Mouse (Mus musculus) neural tube, embryonic 15.5 days (tissue): ENCODE measurements at regions not wholly inside any gene's neighbourhood (a gene's known extent, or its start where the extent isn't known, plus 50 kb on each side); places are given as distances from the start of the nearest gene placed in this dataset.

Source experiments
- ATAC-seq: fragments of 200-750 bp; cut with Nextera tagmentation; 2 replicates; pipeline ENCODE4 v1.8.0; 2017; ENCODE audit warnings: mild to moderate bottlenecking, moderate TSS enrichment, moderate library complexity; ENCODE audit not compliant: low FRiP score
- H3K27ac ChIP-seq: fragments of 300-500 bp; sonication (generic); replicated peaks from 2 replicates; pipeline ENCODE4 v1.5.1; 2015; ENCODE audit warnings: mild to moderate bottlenecking, inconsistent platforms
- H3K27me3 ChIP-seq: fragments of 300-500 bp; sonication (generic); replicated peaks from 2 replicates; pipeline ENCODE4 v1.6.1; 2015; ENCODE audit warnings: inconsistent platforms
- H3K36me3 ChIP-seq: fragments of 300-500 bp; sonication (generic); 2 replicates; pipeline ENCODE4 v1.6.1; 2015; ENCODE audit warnings: inconsistent platforms
- H3K4me1 ChIP-seq: fragments of 300-500 bp; sonication (generic); 2 replicates; pipeline ENCODE4 v1.6.1; 2015; ENCODE audit warnings: inconsistent platforms
- H3K4me2 ChIP-seq: fragments of 300-500 bp; sonication (generic); 2 replicates; pipeline ENCODE4 v1.6.1; 2015; ENCODE audit warnings: inconsistent platforms, mild to moderate bottlenecking, moderate library complexity
- H3K4me3 ChIP-seq: fragments of 300-500 bp; sonication (generic); replicated peaks from 2 replicates; pipeline ENCODE4 v1.5.1; 2015; ENCODE audit warnings: mild to moderate bottlenecking, inconsistent platforms
- H3K9ac ChIP-seq: fragments of 300-500 bp; sonication (generic); replicated peaks from 2 replicates; pipeline ENCODE4 v1.6.1; 2015; ENCODE audit warnings: mild to moderate bottlenecking, inconsistent platforms
- H3K9me3 ChIP-seq: fragments of 300-500 bp; sonication (generic); replicated peaks from 2 replicates; pipeline ENCODE4 v1.6.1; 2016; ENCODE audit warnings: inconsistent platforms
- WGBS: fragments of 180-500 bp; shearing (Covaris S2); methylation state at CpG from one replicate; pipeline ENCODE4 v1.1.7; 2015; ENCODE audit warnings: mixed read lengths; 5-methylcytosine and 5-hydroxymethylcytosine counted together

GRCm38 (mm10) chr7:71409061-71409460 lies 57.8 kb upstream of the Gm10295 start:
- ATAC-seq = no peak
- Histone ChIP-seq H3K4me1 (peaks cover 9% of the 10 kb centered on the region), H3K27ac (no peak overlapping the region), H3K9me3 (no peaks in the 10 kb centered on the region), H3K4me2 (no peak overlapping the region), H3K4me3 (no peak overlapping the region), H3K27me3 (no peaks in the 10 kb centered on the region), H3K9ac (no peak overlapping the region), H3K36me3 (no peaks in the 10 kb centered on the region)
- 57% methylated on average over 5 of the region's 5 CpGs for WGBS

GRCm38 (mm10) chr7:71406283-71406682 lies 55.0 kb upstream of the Gm10295 start:
- H3K27ac ChIP-seq = no peak overlapping the region
- H3K4me2 ChIP-seq = no peak overlapping the region
- peaks cover 4% of the 10 kb centered on the region for H3K4me1 ChIP-seq
- H3K9ac ChIP-seq = no peak overlapping the region
- no peaks in the 10 kb centered on the region for H3K27me3 ChIP-seq
- H3K36me3 ChIP-seq = no peaks in the 10 kb centered on the region
- ATAC-seq = no peak
- H3K9me3 ChIP-seq = no peaks in the 10 kb centered on the region
- no peak overlapping the region for H3K4me3 ChIP-seq
- WGBS = 86% methylated on average over 8 of the region's 8 CpGs
